Mouse (Mus musculus) thymus, postnatal 10 days (tissue): ENCODE results near the gene Eapp.
"Not testable (repeated sequence)": the region's sequence is repeated elsewhere in the genome, so short reads cannot be mapped to it uniquely, and the experiment has no call there.

Experiments used
- DNase-seq, 2 experiments: peaks; one replicate each; pipeline ENCODE4 v3.0.0; 2021; ENCODE audit warnings: low spot score in 2 of 2

Eapp gene

DNA sequence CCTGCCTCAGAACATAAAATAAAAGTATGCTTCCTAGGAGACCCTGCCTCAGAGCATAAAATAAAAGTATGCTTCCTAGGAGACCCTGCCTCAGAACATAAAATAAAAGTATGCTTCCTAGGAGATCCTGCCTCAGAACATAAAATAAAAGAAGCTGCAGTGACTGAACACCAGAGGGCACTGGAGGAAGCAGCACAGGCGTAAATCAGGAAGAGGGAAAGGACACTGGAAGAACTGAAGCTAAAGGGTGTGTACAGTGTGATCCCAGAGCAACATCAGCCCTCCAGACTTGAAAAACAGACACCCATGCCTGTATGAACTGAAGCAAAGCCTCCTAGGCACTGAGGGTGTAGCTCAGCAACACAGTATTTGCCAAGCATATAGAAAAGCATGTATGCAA lies 12.5 kb downstream of the Eapp start:
- DNase-seq, result no peak

GRCm38 (mm10) chr12:54676709-54677108 lies 19.0 kb downstream of the Eapp start:
- DNase-seq, result no peak

- DNase-seq, result no peak
These were observed 20.3 kb downstream of the Eapp start for GRCm38 (mm10) chr12:54675396-54675795.

GRCm38 (mm10) chr12:54671262-54671661 lies 24.4 kb downstream of the Eapp start:
- DNase-seq, result no peak

GRCm38 (mm10) chr12:54668141-54668540 lies 27.6 kb downstream of the Eapp start:
- DNase-seq, result no peak

- DNase-seq, result no peak
These were observed 30.2 kb downstream of the Eapp start for GRCm38 (mm10) chr12:54665526-54665925.

- DNase-seq, result not testable (repeated sequence)
These were observed 34.2 kb downstream of the Eapp start for GRCm38 (mm10) chr12:54661470-54661869.

DNA sequence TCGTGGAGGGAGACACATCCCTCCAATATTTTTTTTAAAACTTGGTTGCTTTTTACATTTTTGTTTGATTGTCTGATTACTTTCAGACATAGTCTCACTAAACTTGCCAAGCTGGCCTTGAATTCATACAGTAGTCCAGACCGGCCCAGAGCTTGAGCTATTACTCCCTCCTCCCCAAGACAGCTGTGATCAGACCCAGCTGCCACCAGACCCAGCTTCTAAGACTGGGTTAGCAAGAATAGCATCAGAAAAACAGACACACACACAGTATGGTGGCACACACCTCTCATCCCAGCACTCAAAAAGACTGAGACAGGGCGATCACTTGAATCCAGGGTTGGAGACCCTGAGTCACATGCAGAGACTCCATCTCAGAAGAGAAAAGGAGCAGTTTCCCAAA lies 35.8 kb downstream of the Eapp start:
- DNase-seq, result no peak

- DNase-seq, result no peak
These were observed 37.1 kb downstream of the Eapp start for GRCm38 (mm10) chr12:54658425-54659092.

- DNase-seq, result no peak
These were observed 37.7 kb downstream of the Eapp start for GRCm38 (mm10) chr12:54657951-54658350.

GRCm38 (mm10) chr12:54657226-54657625 lies 38.5 kb downstream of the Eapp start:
- no peak for DNase-seq

- DNase-seq, result peak; percentile 92
These were observed 39.1 kb downstream of the Eapp start, which contains the start of gene Sptssa for GRCm38 (mm10) chr12:54656396-54657171. Sptssa (minus strand) TSS chr12:54656573.

DNA sequence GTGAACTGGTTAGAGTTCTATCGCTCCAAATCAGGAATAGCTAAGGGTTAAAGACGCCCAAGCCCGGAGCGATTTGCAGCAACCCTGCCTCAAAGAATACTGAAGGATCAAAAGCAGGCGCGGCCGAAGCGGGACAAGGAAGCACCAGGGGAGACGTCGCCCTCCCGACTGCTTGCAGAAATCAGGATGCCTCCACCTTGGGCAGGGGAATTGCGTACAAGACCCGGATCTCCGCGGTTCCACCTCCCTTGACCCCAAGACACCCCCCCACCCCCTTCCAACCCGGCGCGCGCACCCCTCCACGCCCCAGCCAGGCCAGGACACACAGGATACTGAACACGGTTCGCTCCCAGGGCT lies 39.7 kb downstream of the Eapp start:
- no peak for DNase-seq

GRCm38 (mm10) chr12:54655292-54656038 lies 40.2 kb downstream of the Eapp start:
- DNase-seq, result no peak

DNA sequence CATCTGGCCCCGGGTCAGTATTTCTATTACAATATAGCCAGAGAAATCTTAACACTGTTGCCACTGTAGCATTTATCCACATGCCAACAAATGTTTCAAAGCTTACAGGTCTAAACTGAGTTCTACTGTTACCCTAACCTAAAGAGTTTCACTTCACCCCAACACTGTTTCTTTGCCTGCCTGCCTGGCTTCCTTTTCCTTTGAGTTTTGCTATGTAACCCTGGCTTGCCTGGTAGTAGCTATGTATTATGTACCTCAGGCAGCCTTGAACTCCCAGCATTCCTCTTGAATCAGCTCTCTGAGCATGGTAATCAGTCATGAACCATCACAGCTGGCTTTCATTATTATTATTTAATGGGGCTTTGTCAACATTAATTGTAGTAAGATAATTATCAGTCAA lies 41.0 kb downstream of the Eapp start:
- no peak for DNase-seq

- no peak for DNase-seq
These were observed 41.6 kb downstream of the Eapp start for GRCm38 (mm10) chr12:54654141-54654540.

GRCm38 (mm10) chr12:54652346-54652745 lies 43.4 kb downstream of the Eapp start:
- peak in 1 of 2 experiments; percentile 15 for DNase-seq

DNA sequence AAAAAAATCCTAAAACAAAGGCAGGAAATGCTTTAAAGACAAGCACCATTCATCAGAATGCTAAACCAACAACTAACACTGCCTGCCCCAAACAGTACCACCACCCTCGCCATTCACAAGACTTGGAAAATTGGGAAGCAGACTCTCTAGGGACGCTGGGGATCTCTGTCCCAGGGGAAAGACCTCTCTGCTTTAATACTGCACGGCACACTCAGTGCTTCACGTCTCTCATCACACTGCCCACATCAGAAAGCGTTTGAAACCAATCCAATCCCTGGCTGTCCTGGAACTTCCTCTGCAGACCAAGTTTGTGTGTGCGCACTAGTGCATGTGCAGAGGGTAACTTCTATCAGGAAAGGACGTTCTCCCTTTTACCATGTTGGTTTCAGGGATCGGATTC lies 43.9 kb downstream of the Eapp start:
- no peak for DNase-seq

DNA sequence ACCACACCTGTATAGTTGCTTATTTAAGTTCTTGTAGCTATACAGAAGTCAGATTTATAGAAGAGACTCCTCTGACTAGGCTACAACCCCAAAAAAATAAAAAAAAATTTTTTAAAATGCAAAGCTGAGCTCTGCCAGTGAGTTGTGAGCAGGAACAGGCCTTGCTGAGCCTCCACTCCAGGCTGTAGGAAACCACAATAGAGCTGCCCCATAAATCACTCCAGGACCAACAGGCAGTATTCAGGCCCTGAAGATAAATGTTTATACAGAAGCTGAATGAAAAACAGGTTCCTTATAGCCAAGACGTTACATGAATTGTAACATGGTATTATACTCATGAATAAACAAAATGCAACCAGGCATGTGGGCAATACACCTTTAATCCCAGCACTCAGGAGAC lies 44.5 kb downstream of the Eapp start:
- DNase-seq, result no peak

DNA sequence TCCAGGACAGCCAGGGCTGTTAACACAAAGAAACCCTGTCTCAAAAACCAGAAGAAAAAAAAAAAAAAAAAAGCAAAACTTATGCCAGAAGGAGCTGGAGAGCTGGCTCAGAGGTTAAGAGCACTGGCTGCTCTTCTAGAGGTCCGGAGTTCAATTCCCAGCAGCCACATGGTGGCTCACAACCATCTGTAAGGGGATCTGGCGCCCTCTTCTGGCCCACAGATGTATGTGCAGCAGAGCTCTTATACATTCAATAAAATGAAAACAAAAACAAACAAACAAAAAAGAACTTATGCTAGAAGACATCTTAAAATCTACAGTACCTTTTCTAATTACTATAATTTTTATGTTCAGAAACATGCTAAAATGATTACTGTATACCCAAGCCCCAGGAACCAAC lies 50.8 kb downstream of the Eapp start:
- DNase-seq, result no peak

DNA sequence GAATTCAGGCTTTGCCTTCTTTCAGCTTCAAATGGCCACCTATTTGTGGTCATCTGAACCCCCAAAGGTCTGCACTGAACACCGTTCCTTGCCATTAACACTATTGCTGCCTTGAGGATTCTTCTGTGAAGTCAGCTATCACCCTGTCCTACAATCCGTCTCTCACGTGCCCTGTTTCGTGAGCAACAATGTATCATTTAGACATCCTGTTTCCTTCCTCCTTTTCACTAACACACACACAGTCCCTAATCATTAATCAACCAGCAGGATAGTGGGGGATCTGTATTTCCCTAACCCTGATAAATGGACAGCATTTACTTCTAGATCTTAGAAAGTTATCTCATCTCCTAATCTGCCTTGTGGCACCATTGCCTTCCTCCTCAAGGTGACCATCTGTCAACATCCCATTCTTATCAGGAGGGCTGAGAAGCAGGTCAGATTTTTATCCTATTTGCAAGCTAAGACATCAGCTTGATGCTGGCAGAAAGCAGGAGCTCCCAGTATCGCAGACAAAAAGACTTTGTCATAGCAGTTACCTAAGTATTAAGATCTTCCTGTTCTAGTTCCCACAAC lies 52.3 kb downstream of the Eapp start:
- no peak for DNase-seq

DNA sequence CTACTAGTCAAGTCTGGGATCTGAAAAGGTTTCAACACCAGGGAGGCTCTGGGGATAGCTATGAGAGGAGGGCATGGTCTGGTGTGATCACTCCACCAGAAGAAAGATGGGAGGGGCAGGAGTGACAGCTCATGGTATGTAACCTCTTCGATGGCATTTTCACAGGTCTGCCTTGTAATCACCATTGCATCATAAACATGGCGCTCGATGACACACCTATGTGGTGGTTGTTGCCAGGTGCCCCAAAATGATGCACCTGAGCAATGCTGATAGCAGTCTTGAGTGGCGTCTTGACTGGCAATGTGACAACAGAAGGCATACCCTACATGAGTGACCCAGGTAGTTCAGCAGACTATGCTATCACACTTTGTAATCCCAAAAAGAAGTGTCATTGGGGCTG lies 54.3 kb downstream of the Eapp start:
- no peak for DNase-seq
